Mouse (Mus musculus) B cell, adult 2 months (primary cell): Measurements from ENCODE around the gene Cyp4x1.
A peak's percentile ranks its signal among the peaks of the same experiment; 100 is the strongest.

Experiments
- DNase-seq, 2 experiments: peaks; one replicate each; pipeline ENCODE4 v3.0.0; 2022

Gene Cyp4x1

GRCm38 (mm10) chr4:115056371-115056920, 77.6 kb downstream of the Cyp4x1 start, which contains the start of gene Tal1:
Gene Tal1 (plus strand): TSS chr4:115056426.
- peak in 1 of 2 experiments; percentile 36 for DNase-seq
